ENCODE assay signal across 8 mouse cellular contexts in the genomic region with DNA sequence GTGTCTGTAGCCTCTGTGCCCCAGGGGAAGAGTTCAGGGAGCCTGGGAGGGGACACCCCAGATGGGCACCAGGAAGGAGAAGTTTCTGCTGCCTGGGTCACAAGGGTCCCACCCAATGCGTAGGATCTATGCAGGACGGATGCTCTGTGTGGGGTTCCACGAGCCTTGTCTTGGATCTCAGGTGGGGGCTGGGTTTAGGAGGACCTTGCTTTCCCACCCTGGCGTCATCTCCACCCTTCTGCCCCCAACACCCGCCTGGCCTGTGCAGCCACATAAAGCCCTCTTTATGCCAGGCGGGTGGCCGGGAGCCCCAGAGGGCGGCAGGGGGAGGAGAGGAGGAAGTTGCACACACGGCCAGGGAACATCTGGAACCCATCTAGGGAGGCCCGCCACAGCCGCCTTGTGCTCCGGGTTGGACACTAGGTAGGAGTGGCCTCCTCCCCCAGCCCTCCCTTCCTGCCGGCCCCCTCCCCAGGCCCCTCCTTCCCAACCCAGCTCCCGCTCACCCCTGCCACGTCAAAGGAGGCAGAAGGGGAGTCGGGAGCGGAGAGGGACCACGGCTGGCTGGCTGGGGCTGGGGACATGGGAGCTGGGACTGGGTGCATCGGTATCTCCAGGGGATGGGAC. TPM values are rescaled to one million over a fixed set of nuclear protein-coding genes. Genes with fewer than 3 reads are reported as not detected.
DNase-seq lines count a peak whose midpoint lies in the region; ATAC-seq lines count a peak whose summit lies in the region.

No protein-coding gene starts in this region.

- peak overlapping the region; percentile 48 for H3K4me2 ChIP-seq in forebrain, embryonic 13.5 days
- peak overlapping the region; percentile 93 for H3K4me2 ChIP-seq in limb, embryonic 12.5 days
- H3K4me2 ChIP-seq in midbrain, embryonic 14.5 days (ENCODE audit: low read length): peak overlapping the region; percentile 39

- H3K4me1 ChIP-seq in forebrain, embryonic 13.5 days: peaks cover 34% of the 10 kb centered on the region
- peaks cover 72% of the 10 kb centered on the region for H3K4me1 ChIP-seq in limb, embryonic 12.5 days (replicated peaks)
- H3K4me1 ChIP-seq in midbrain, embryonic 14.5 days (ENCODE audit: control insufficient read depth, insufficient read depth, low read length): peaks cover 21% of the 10 kb centered on the region

- peak overlapping the region; percentile 10 for H3K4me3 ChIP-seq in forebrain, embryonic 13.5 days
- H3K4me3 ChIP-seq in limb, embryonic 12.5 days (replicated peaks): peak overlapping the region; percentile 63
- H3K4me3 ChIP-seq in midbrain, embryonic 14.5 days (replicated peaks; ENCODE audit: low read depth, low read length): no peak overlapping the region

- peak overlapping the region; percentile 57 for H3K9ac ChIP-seq in forebrain, embryonic 13.5 days
- H3K9ac ChIP-seq in limb, embryonic 12.5 days (replicated peaks): peak overlapping the region; percentile 94
- H3K9ac ChIP-seq in midbrain, embryonic 14.5 days (replicated peaks; ENCODE audit: low read length): no peak overlapping the region

- no peaks in the 10 kb centered on the region for H3K9me3 ChIP-seq in forebrain, embryonic 13.5 days (replicated peaks)
- H3K9me3 ChIP-seq in limb, embryonic 12.5 days: no peaks in the 10 kb centered on the region
- H3K9me3 ChIP-seq in midbrain, embryonic 14.5 days (ENCODE audit: control insufficient read depth, low read length): no peaks in the 10 kb centered on the region

- WGBS in forebrain, embryonic 13.5 days: 9% methylated on average over 19 of the region's 19 CpGs
- under 1% methylated on average over 19 of the region's 19 CpGs for WGBS in limb, embryonic 12.5 days
- WGBS in midbrain, embryonic 14.5 days: 12% methylated on average over 18 of the region's 19 CpGs

- no peak overlapping the region for H3K27ac ChIP-seq in forebrain, embryonic 13.5 days
- peak overlapping the region; percentile 100 for H3K27ac ChIP-seq in limb, embryonic 12.5 days
- H3K27ac ChIP-seq in midbrain, embryonic 14.5 days (replicated peaks; ENCODE audit: low read depth, low read length): 0 out of 2 replicates have a peak overlapping the region, but pooled peaks have one; percentile 20

- peaks cover 18% of the 10 kb centered on the region for H3K27me3 ChIP-seq in forebrain, embryonic 13.5 days
- no peaks in the 10 kb centered on the region for H3K27me3 ChIP-seq in limb, embryonic 12.5 days
- H3K27me3 ChIP-seq in midbrain, embryonic 14.5 days (ENCODE audit: control insufficient read depth, insufficient read depth, low read length): no peaks in the 10 kb centered on the region

- peak; percentile 9; the same call in 1 of the 2 replicates for ATAC-seq in forebrain, embryonic 13.5 days
- peak; percentile 80 for ATAC-seq in limb, embryonic 12.5 days (ENCODE audit: insufficient number of reproducible peaks, insufficient read depth, low FRiP score, low TSS enrichment, low read depth)
- peak; percentile 8; the same call in 1 of the 2 replicates for ATAC-seq in midbrain, embryonic 14.5 days (ENCODE audit: low FRiP score, low TSS enrichment)

- intact Hi-C loops in heart, postnatal 25 days (cut with DNase I): no loop called here

- peaks cover 4% of the 10 kb centered on the region; the same call in 1 of the 2 replicates for H3K36me3 ChIP-seq in forebrain, embryonic 13.5 days (ENCODE audit: poor library complexity, severe bottlenecking)
- H3K36me3 ChIP-seq in limb, embryonic 12.5 days: peaks cover 26% of the 10 kb centered on the region
- peaks cover 33% of the 10 kb centered on the region for H3K36me3 ChIP-seq in midbrain, embryonic 14.5 days (ENCODE audit: control insufficient read depth, insufficient read depth, low read length)

- DNase-seq in cerebellum, adult 11-12 months: peak; percentile 44
- no peak for DNase-seq in cerebellum, postnatal 4 days (ENCODE audit: low spot score in 2 of 2)
- DNase-seq in heart, postnatal 25 days (ENCODE audit: low spot score): peak; percentile 75
- peak; percentile 43 for DNase-seq in midbrain, embryonic 14.5 days
- no peak for DNase-seq in natural killer cell, adult 2 months (ENCODE audit: low spot score in 2 of 2)
- no peak for DNase-seq in thymus, postnatal 14 days

RNA-seq across cellular contexts. Expression of a gene that starts 30.0 kb away (rescaled TPM):
- polyA plus RNA-seq in forebrain, embryonic 13.5 days (2015; fragmentation: Nextera tagmentation; extraction: Ambion mirVana): 466 and 470 TPM in 2 replicates
- 100 to 1,000 TPM; 177 to 188 TPM for total RNA-seq in heart, postnatal 25 days (2021)
- 368 and 439 TPM in 2 replicates for polyA plus RNA-seq in limb, embryonic 12.5 days (2016; fragmentation: Nextera tagmentation; extraction: Ambion mirVana)
- 169 and 339 TPM in 2 replicates for polyA plus RNA-seq in midbrain, embryonic 14.5 days (2014; fragmentation: Nextera tagmentation; extraction: Ambion mirVana)

RNA-seq across cellular contexts. Expression of a gene that starts 30.7 kb away (rescaled TPM):
- polyA plus RNA-seq in forebrain, embryonic 13.5 days (2015; fragmentation: Nextera tagmentation; extraction: Ambion mirVana): 20.5 and 23.4 TPM in 2 replicates
- 10 to 100 TPM; 70.6 to 71.2 TPM for total RNA-seq in heart, postnatal 25 days (2021)
- 24.9 and 28.4 TPM in 2 replicates for polyA plus RNA-seq in limb, embryonic 12.5 days (2016; fragmentation: Nextera tagmentation; extraction: Ambion mirVana)
- 22.5 and 26.1 TPM in 2 replicates for polyA plus RNA-seq in midbrain, embryonic 14.5 days (2014; fragmentation: Nextera tagmentation; extraction: Ambion mirVana)

RNA-seq across cellular contexts. Expression of a gene that starts 34.2 kb away (rescaled TPM):
- 49.0 and 52.4 TPM in 2 replicates for polyA plus RNA-seq in forebrain, embryonic 13.5 days (2015; fragmentation: Nextera tagmentation; extraction: Ambion mirVana)
- total RNA-seq in heart, postnatal 25 days (2021): 10 to 100 TPM; 25.6 to 32.2 TPM
- polyA plus RNA-seq in limb, embryonic 12.5 days (2016; fragmentation: Nextera tagmentation; extraction: Ambion mirVana): 55.4 and 62.1 TPM in 2 replicates
- 46.4 and 54.1 TPM in 2 replicates for polyA plus RNA-seq in midbrain, embryonic 14.5 days (2014; fragmentation: Nextera tagmentation; extraction: Ambion mirVana)

RNA-seq across cellular contexts. Expression of a gene that starts 35.2 kb away (rescaled TPM):
- polyA plus RNA-seq in forebrain, embryonic 13.5 days (2015; fragmentation: Nextera tagmentation; extraction: Ambion mirVana): 13.7 and 20.2 TPM in 2 replicates
- total RNA-seq in heart, postnatal 25 days (2021): 1 to 10 TPM; 5.0 to 5.2 TPM
- polyA plus RNA-seq in limb, embryonic 12.5 days (2016; fragmentation: Nextera tagmentation; extraction: Ambion mirVana): 38.8 and 46.8 TPM in 2 replicates
- 90.6 and 103 TPM in 2 replicates for polyA plus RNA-seq in midbrain, embryonic 14.5 days (2014; fragmentation: Nextera tagmentation; extraction: Ambion mirVana)

RNA-seq across cellular contexts. Expression of a gene that starts 57.9 kb away (rescaled TPM):
- 76.9 and 89.3 TPM in 2 replicates for polyA plus RNA-seq in forebrain, embryonic 13.5 days (2015; fragmentation: Nextera tagmentation; extraction: Ambion mirVana)
- 10 to 100 TPM; 19.6 to 21.7 TPM for total RNA-seq in heart, postnatal 25 days (2021)
- polyA plus RNA-seq in limb, embryonic 12.5 days (2016; fragmentation: Nextera tagmentation; extraction: Ambion mirVana): 64.8 and 65.3 TPM in 2 replicates
- 89.6 and 96.1 TPM in 2 replicates for polyA plus RNA-seq in midbrain, embryonic 14.5 days (2014; fragmentation: Nextera tagmentation; extraction: Ambion mirVana)

Comparison
In these comparisons a context has a peak if more than half of its experiments do, and no peak if none do; other contexts are left out.
1. DNase-seq: peak in cerebellum, adult 11-12 months (single experiment), heart, postnatal 25 days (single experiment) and midbrain, embryonic 14.5 days (single experiment); none in cerebellum, postnatal 4 days (0 of 2), natural killer cell, adult 2 months (0 of 2) and thymus, postnatal 14 days (single experiment).
2. ATAC-seq: peak in every context shown above with its lines; median percentile 80 in limb, embryonic 12.5 days; 9 in forebrain, embryonic 13.5 days; 8 in midbrain, embryonic 14.5 days.
3. H3K4me2 ChIP-seq: peak in every context shown above with its lines; median percentile 93 in limb, embryonic 12.5 days; 48 in forebrain, embryonic 13.5 days; 39 in midbrain, embryonic 14.5 days.